Mouse (Mus musculus): ENCODE measurements around the gene Fkbp4. TPM values are rescaled to one million over a fixed set of nuclear protein-coding genes. Genes with fewer than 3 reads are reported as not detected.
"Not testable (repeated sequence)": the region's sequence is repeated elsewhere in the genome, so short reads cannot be mapped to it uniquely, and the experiment has no call there.

Fkbp4 gene
- polyA plus RNA-seq, 1 experiment from 2014 or later, result 245 TPM

DNA sequence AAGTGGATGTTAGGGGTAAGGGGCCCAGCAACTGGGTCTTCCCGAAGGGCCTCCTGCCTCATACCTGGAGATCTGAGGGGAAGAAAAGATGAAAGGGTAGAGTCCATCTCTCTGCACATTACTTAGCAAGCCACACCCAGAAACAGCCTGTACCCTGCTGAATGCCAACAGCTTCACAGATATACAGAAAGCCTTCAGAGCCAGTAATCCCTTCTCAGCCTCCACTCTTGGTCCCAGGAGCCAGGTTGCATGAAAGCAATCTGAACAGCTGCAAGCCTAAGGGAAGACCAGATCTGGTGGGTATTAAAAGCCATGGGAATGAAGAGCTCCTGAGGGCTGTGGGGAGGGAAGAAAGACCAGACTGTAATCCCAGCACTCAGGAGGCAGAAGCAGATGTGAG, 49.3 kb downstream of the Fkbp4 start:
- Histone ChIP-seq H3K27me3 (no peaks in the 10 kb centered on the region), H3K4me1 (replicated peaks) (no peaks in the 10 kb centered on the region), H3K4me2 (no peak overlapping the region), H3K9ac (no peak overlapping the region), H3K36me3 (no peaks in the 10 kb centered on the region), H3K4me3 (no peak overlapping the region), H3K27ac (no peak overlapping the region), H3K9me3 (replicated peaks) (no peaks in the 10 kb centered on the region)
- 76% methylated on average over 1 of the region's 1 CpGs for WGBS
- no peak for ATAC-seq (replicated peaks; ENCODE audit: insufficient number of reproducible peaks, insufficient read depth, low FRiP score, low read depth)

DNA sequence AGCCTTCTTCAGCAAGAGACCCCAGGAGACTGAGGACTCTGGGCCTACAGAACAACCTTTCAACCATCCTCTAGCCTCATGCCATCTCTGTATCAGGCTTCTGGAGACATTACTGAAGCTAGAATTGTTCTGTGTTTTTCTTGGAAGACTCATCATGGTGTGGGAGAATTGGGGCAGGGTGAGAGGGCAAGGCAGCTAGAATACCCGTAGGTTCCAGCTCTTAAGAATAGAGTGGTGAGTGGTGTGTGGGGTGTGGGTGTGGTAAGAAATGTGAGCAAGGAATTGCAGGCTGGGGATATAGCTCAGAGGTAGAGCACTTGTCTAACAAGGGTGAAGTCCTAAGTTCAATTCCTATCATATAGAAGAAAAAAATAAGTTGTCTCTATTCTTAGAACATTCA, 53.5 kb downstream of the Fkbp4 start:
- WGBS, result 68% methylated on average over 1 of the region's 1 CpGs
- no peak overlapping the region for H3K27ac ChIP-seq
- no peaks in the 10 kb centered on the region for H3K9me3 ChIP-seq (replicated peaks)
- H3K27me3 ChIP-seq, result no peaks in the 10 kb centered on the region
- no peak overlapping the region for H3K4me2 ChIP-seq
- H3K4me1 ChIP-seq (replicated peaks), result no peaks in the 10 kb centered on the region
- H3K4me3 ChIP-seq, result no peak overlapping the region
- no peak overlapping the region for H3K9ac ChIP-seq
- no peaks in the 10 kb centered on the region for H3K36me3 ChIP-seq
- ATAC-seq (replicated peaks; ENCODE audit: insufficient number of reproducible peaks, insufficient read depth, low FRiP score, low read depth), result no peak

DNA sequence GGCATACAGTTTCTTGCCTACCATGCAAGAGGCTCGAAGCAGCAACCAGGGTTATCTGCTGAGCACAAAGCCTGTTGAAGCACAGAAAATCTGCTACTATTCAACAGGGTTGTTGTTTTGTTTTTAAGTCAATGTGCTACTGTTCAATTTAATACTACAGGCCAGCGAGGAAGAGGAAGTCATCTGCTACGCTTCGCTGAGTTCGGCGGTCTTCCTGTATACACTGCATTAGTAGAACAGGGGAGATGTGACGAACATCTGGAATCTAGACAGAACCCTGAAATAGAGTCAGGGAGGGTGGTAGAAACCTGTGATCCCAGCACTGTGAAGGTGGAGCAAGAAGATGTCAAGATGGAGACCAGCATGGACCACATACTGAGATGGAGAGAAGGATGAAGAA, 54.7 kb downstream of the Fkbp4 start:
- Histone ChIP-seq H3K9ac (no peak overlapping the region), H3K4me3 (no peak overlapping the region)

DNA sequence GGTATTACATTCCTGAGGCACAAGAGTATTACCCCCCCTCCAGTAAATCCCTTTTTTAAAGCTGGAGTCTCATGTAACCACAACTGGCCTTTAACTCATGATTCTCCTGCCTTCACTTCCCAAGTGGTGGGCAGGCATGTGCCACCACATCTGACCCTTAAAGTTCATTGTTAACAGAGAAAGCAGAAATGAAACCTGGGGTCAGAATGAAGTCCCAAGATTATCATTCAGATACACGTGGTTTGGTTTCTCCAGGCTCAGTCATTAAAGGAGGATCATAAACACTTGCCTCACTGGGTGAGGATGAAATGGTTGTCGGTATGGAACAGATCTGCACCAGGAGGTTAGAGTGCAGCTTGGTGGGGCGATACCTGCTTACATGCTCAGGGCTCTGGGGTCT, 57.2 kb downstream of the Fkbp4 start:
- Histone ChIP-seq H3K9me3 (replicated peaks) (no peaks in the 10 kb centered on the region), H3K9ac (no peak overlapping the region), H3K27ac (no peak overlapping the region), H3K27me3 (no peaks in the 10 kb centered on the region), H3K4me3 (no peak overlapping the region), H3K36me3 (peaks cover 3% of the 10 kb centered on the region; the same call in 1 of the 2 replicates), H3K4me1 (replicated peaks) (no peaks in the 10 kb centered on the region), H3K4me2 (no peak overlapping the region)
- 77% methylated on average over 3 of the region's 3 CpGs for WGBS
- ATAC-seq (replicated peaks; ENCODE audit: insufficient number of reproducible peaks, insufficient read depth, low FRiP score, low read depth), result no peak

More for the DNA sequence above, 54.7 kb downstream of the Fkbp4 start:
- Histone ChIP-seq H3K4me2 (no peak overlapping the region), H3K4me1 (replicated peaks) (no peaks in the 10 kb centered on the region), H3K27me3 (no peaks in the 10 kb centered on the region), H3K36me3 (no peaks in the 10 kb centered on the region), H3K9me3 (replicated peaks) (no peaks in the 10 kb centered on the region), H3K27ac (no peak overlapping the region)
- 78% methylated on average over 7 of the region's 7 CpGs for WGBS
- no peak for ATAC-seq (replicated peaks; ENCODE audit: insufficient number of reproducible peaks, insufficient read depth, low FRiP score, low read depth)

DNA sequence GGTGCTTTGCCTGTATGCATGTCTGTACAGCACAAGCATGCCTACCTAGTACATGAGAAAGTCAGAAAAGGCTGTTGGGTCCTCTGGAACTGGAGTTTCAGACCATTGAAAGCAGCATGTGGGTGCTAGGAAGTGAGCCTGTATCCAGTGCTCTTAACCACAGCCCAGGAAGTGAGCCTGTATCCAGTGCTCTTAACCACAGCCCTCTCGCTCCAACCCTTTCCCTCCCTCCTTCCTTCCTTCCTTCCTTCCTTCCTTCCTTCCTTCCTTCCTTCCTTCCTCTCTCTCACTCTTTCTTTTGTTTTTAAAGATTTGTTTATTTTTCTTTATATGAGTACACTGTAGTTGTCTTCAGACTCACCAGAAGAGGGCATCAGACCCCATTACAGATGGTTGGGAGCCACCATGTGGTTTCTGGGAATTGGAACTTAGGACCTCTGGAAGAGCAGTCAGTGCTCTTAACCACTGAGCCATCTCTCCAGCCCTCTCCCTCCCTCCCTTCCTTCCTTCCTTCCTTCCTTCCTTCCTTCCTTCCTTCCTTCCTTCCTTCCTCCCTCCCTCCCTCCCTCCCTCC, 57.8 kb downstream of the Fkbp4 start:
- H3K27ac ChIP-seq; H3K9ac ChIP-seq; ATAC-seq (replicated peaks; ENCODE audit: insufficient number of reproducible peaks, insufficient read depth, low FRiP score, low read depth); H3K4me3 ChIP-seq; H3K27me3 ChIP-seq; H3K36me3 ChIP-seq; H3K4me2 ChIP-seq; H3K4me1 ChIP-seq (replicated peaks); H3K9me3 ChIP-seq (replicated peaks): not testable (repeated sequence)
- WGBS, result 60% methylated on average over 1 of the region's 1 CpGs

Other genes with a start within 250 kb of the Fkbp4 start
- 2.3 and 2.7 TPM in 2 replicates for gene Tead4, start 137.9 kb downstream of the Fkbp4 start, polyA plus RNA-seq (2015; fragmentation: Nextera tagmentation; extraction: Ambion mirVana)
- gene Tulp3, start 82.8 kb downstream of the Fkbp4 start, polyA plus RNA-seq (2015; fragmentation: Nextera tagmentation; extraction: Ambion mirVana), result 9.0 and 13.3 TPM in 2 replicates
- gene Rhno1, start 75.8 kb downstream of the Fkbp4 start, polyA plus RNA-seq (2015; fragmentation: Nextera tagmentation; extraction: Ambion mirVana), result 69.7 and 80.4 TPM in 2 replicates
- 18.1 and 28.4 TPM in 2 replicates for gene Foxm1, start 75.7 kb downstream of the Fkbp4 start, polyA plus RNA-seq (2015; fragmentation: Nextera tagmentation; extraction: Ambion mirVana)
- 0.18 and 0.39 TPM in 2 replicates for gene Tex52, start 63.2 kb downstream of the Fkbp4 start, polyA plus RNA-seq (2015; fragmentation: Nextera tagmentation; extraction: Ambion mirVana)
- not detected in 2 replicates for gene Gm44596, start 63.2 kb downstream of the Fkbp4 start, polyA plus RNA-seq (2015; fragmentation: Nextera tagmentation; extraction: Ambion mirVana)
- 2.3 and 4.0 TPM in 2 replicates for gene Nrip2, start 39.4 kb downstream of the Fkbp4 start, polyA plus RNA-seq (2015; fragmentation: Nextera tagmentation; extraction: Ambion mirVana)
- 21.8 and 33.7 TPM in 2 replicates for gene Itfg2, start 13.7 kb downstream of the Fkbp4 start, polyA plus RNA-seq (2015; fragmentation: Nextera tagmentation; extraction: Ambion mirVana)
- gene Pzp, start 88.0 kb upstream of the Fkbp4 start, polyA plus RNA-seq (2015; fragmentation: Nextera tagmentation; extraction: Ambion mirVana), result 0.28 and 2.3 TPM in 2 replicates
- gene A2ml1, start 142.9 kb upstream of the Fkbp4 start, polyA plus RNA-seq (2015; fragmentation: Nextera tagmentation; extraction: Ambion mirVana), result 0.98 and 2.3 TPM in 2 replicates
- 0.20 TPM in 1 of 2 replicates, not detected in the other for gene Klrb1a, start 184.9 kb upstream of the Fkbp4 start, polyA plus RNA-seq (2015; fragmentation: Nextera tagmentation; extraction: Ambion mirVana)
- not detected in 2 replicates for gene Clec2h, start 223.7 kb upstream of the Fkbp4 start, polyA plus RNA-seq (2015; fragmentation: Nextera tagmentation; extraction: Ambion mirVana)